Mouse (Mus musculus) olfactory bulb, adult 2 months (tissue): ENCODE measurements around the gene AU022751.

Experiments used
- CTCF ChIP-seq: fragments of 200-500 bp; IDR thresholded peaks from 2 replicates; pipeline ENCODE4 v1.5.1; 2012; ENCODE audit warnings: low read depth, mild to moderate bottlenecking, low read length, moderate library complexity; ENCODE audit not compliant: insufficient read depth
- POLR2A ChIP-seq: fragments of 200-500 bp; IDR thresholded peaks from 2 replicates; pipeline ENCODE4 v1.6.1; 2012; ENCODE audit warnings: mild to moderate bottlenecking, low read depth, low read length, moderate library complexity; ENCODE audit not compliant: insufficient read depth

- TF ChIP-seq POLR2A (no peak), CTCF (no peak)
These were observed 21.7 kb downstream of the AU022751 start for GRCm38 (mm10) chrX:6061563-6061962.
